Mouse (Mus musculus): ENCODE measurements at regions not wholly inside any gene's neighbourhood (a gene's known extent, or its start where the extent isn't known, plus 50 kb on each side); places are given as distances from the start of the nearest gene placed in this dataset.
A peak's percentile ranks its signal among the peaks of the same experiment; 100 is the strongest.

DNA sequence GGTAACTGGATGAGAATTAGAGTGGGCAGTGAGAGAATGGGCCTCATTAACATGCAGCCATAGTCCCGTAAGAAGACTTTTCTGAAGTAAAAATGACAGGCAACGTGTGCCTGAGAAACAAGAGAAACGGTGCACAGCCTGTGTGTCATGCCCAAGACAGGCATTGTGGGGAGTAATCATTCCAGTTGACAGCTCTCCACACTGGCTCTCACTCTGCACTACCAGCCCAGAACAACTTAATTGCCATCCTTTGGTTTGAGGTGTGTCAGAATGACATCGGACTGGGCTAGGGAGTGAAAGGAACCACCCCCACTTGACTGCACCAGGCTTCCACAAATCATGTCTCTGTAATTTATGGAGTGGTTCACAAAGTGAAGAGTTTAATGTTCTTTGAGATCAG, 1104.9 kb downstream of the Pcdh7 start:
- 70% methylated on average over 4 of the region's 4 CpGs for WGBS
- no peak overlapping the region for H3K4me3 ChIP-seq (ENCODE audit: low read depth, low read length)
- no peak for TF ChIP-seq CTCF (IDR thresholded peaks at IDR 0.05; ENCODE audit: low read depth)
- H3K9ac ChIP-seq (ENCODE audit: low read depth, low read length): no peak overlapping the region
- H3K36me3 ChIP-seq (ENCODE audit: control insufficient read depth, insufficient read depth): no peaks in the 10 kb centered on the region
- no peaks in the 10 kb centered on the region for H3K9me3 ChIP-seq (ENCODE audit: control insufficient read depth)
- H3K4me1 ChIP-seq (replicated peaks; ENCODE audit: control insufficient read depth, insufficient read depth, low read length): no peaks in the 10 kb centered on the region
- H3K27ac ChIP-seq (ENCODE audit: low read depth, low read length): no peak overlapping the region
- no peak for ATAC-seq
- no peak overlapping the region for H3K4me2 ChIP-seq (replicated peaks; ENCODE audit: low read depth)
- no peaks in the 10 kb centered on the region for H3K27me3 ChIP-seq (replicated peaks; ENCODE audit: control insufficient read depth, insufficient read depth, low read length)

DNA sequence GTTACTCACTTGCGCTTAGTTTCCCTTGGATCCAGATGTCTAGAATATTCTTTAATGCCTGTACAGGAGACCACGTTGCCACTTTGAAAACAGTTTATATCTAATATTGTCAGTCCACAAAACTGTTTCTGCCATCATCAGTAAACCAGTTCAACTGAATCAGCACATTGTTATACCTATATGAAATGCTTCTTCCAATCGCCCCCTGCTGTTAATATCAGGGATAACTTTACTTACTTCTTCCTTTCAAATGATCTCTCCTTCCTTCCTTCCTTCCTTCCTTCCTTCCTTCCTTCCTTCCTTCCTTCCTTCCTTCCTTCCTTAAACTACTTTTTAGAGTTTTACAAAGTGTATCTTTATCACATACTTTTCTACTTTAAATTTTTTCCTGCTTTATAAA, 1108.2 kb downstream of the Pcdh7 start:
- Histone ChIP-seq H3K9ac (ENCODE audit: low read depth, low read length) (no peak overlapping the region), H3K4me2 (replicated peaks; ENCODE audit: low read depth) (no peak overlapping the region), H3K27me3 (replicated peaks; ENCODE audit: control insufficient read depth, insufficient read depth, low read length) (no peaks in the 10 kb centered on the region), H3K4me1 (replicated peaks; ENCODE audit: control insufficient read depth, insufficient read depth, low read length) (no peaks in the 10 kb centered on the region), H3K27ac (ENCODE audit: low read depth, low read length) (no peak overlapping the region), H3K4me3 (ENCODE audit: low read depth, low read length) (no peak overlapping the region), H3K36me3 (ENCODE audit: control insufficient read depth, insufficient read depth) (no peaks in the 10 kb centered on the region), H3K9me3 (ENCODE audit: control insufficient read depth) (no peaks in the 10 kb centered on the region)
- no peak for ATAC-seq
- peak; percentile 60 for TF ChIP-seq CTCF (IDR thresholded peaks at IDR 0.05; ENCODE audit: low read depth)
- WGBS: 47% methylated on average over 3 of the region's 3 CpGs

DNA sequence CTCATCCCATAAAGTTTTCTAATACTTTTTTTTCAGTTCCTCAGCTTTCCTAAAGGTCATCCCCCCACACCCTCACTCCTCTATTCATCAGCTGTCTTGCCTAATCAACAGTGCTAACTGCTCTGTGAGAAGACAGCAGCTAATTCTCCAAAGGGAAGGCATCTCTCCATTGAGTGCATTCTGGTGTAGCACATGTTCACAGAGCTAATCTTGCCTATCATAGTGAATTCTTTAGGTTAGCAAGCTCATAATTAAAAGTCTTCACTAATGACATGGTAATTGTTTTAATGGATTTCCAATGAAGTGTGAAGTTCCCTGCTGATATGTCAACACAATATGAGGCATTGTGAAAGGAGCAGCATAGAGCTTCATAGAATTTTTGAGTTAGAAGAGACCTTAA, 1129.2 kb downstream of the Pcdh7 start:
- Histone ChIP-seq H3K27me3 (replicated peaks; ENCODE audit: control insufficient read depth, insufficient read depth, low read length) (no peaks in the 10 kb centered on the region), H3K27ac (ENCODE audit: low read depth, low read length) (no peak overlapping the region), H3K9ac (ENCODE audit: low read depth, low read length) (no peak overlapping the region), H3K36me3 (ENCODE audit: control insufficient read depth, insufficient read depth) (no peaks in the 10 kb centered on the region), H3K4me1 (replicated peaks; ENCODE audit: control insufficient read depth, insufficient read depth, low read length) (no peaks in the 10 kb centered on the region), H3K4me2 (replicated peaks; ENCODE audit: low read depth) (no peak overlapping the region), H3K4me3 (ENCODE audit: low read depth, low read length) (no peak overlapping the region), H3K9me3 (ENCODE audit: control insufficient read depth) (no peaks in the 10 kb centered on the region)
- ATAC-seq: no peak
- no peak for TF ChIP-seq CTCF (IDR thresholded peaks at IDR 0.05; ENCODE audit: low read depth)

DNA sequence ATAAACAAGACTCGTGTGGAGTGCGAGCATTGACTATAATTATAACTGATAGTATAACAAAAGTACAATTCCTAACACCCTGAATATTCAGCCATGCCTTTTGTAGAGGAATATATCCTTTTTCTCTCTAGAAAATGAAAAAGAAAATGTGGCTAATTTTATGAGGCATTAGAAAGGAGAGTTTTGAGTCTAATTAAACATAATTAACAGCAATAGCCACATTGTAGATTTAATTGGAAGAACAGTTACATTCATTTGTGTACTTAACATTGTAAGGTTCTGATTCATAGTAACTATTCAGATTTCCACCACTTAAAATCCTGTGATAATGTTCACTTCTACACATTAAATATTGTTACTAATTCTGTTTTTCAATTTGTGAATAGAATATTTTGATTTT, 1140.2 kb downstream of the Pcdh7 start:
- H3K27ac ChIP-seq (ENCODE audit: low read depth, low read length): no peak overlapping the region
- no peak for TF ChIP-seq CTCF (IDR thresholded peaks at IDR 0.05; ENCODE audit: low read depth)
- H3K36me3 ChIP-seq (ENCODE audit: control insufficient read depth, insufficient read depth): no peaks in the 10 kb centered on the region
- no peaks in the 10 kb centered on the region for H3K4me1 ChIP-seq (replicated peaks; ENCODE audit: control insufficient read depth, insufficient read depth, low read length)
- ATAC-seq: no peak
- no peak overlapping the region for H3K9ac ChIP-seq (ENCODE audit: low read depth, low read length)
- H3K4me3 ChIP-seq (ENCODE audit: low read depth, low read length): no peak overlapping the region
- H3K9me3 ChIP-seq (ENCODE audit: control insufficient read depth): no peaks in the 10 kb centered on the region
- no peaks in the 10 kb centered on the region for H3K27me3 ChIP-seq (replicated peaks; ENCODE audit: control insufficient read depth, insufficient read depth, low read length)
- 79% methylated on average over 2 of the region's 2 CpGs for WGBS
- no peak overlapping the region for H3K4me2 ChIP-seq (replicated peaks; ENCODE audit: low read depth)

DNA sequence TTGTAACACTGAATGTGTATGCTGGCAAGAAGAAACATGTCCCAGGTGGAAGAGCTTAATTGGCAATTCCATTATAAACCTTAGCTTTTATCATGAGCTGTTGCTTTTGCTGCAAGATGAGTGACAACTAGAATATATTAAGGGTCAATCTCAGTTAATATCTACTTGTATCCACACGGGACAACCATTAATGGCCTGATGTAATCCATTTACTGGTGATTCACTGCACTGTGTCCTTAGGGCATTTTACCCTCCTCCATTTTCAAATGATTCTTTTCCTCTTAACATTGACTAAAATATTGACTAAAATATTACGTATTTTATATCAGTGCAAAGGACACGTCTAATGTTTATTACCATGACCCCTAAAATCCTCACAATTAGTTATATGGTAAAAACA, 1175.7 kb downstream of the Pcdh7 start:
- Histone ChIP-seq H3K4me1 (replicated peaks; ENCODE audit: control insufficient read depth, insufficient read depth, low read length) (no peaks in the 10 kb centered on the region), H3K27ac (ENCODE audit: low read depth, low read length) (no peak overlapping the region), H3K9ac (ENCODE audit: low read depth, low read length) (no peak overlapping the region), H3K4me2 (replicated peaks; ENCODE audit: low read depth) (no peak overlapping the region), H3K9me3 (ENCODE audit: control insufficient read depth) (no peaks in the 10 kb centered on the region), H3K36me3 (ENCODE audit: control insufficient read depth, insufficient read depth) (no peaks in the 10 kb centered on the region), H3K27me3 (replicated peaks; ENCODE audit: control insufficient read depth, insufficient read depth, low read length) (no peaks in the 10 kb centered on the region), H3K4me3 (ENCODE audit: low read depth, low read length) (no peak overlapping the region)
- no peak for ATAC-seq
- WGBS: 74% methylated on average over 3 of the region's 3 CpGs
- TF ChIP-seq CTCF (IDR thresholded peaks at IDR 0.05; ENCODE audit: low read depth): no peak

DNA sequence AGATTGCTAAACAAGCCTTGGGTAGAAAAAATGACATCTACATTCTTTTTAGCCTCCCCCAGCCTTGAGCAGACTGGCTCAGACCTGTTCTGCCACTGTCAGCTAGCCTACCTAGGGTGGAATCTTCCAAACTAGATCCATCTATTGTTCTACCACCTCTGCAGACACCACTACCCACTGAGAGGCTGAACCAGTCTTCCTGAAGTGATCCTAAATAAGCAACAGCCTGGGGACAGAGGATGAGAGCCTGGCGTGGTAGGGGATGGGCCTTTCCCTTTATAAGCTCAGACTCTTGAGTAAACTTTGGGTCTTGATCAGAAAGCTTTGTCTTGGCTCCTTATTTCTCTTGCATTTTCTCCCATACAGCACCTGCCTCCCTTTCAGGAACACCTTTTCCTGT, 1223.7 kb downstream of the Pcdh7 start:
- no peak for ATAC-seq
- Histone ChIP-seq H3K9ac (ENCODE audit: low read depth, low read length) (no peak overlapping the region), H3K4me3 (ENCODE audit: low read depth, low read length) (no peak overlapping the region), H3K27ac (ENCODE audit: low read depth, low read length) (no peak overlapping the region), H3K36me3 (ENCODE audit: control insufficient read depth, insufficient read depth) (no peaks in the 10 kb centered on the region), H3K27me3 (replicated peaks; ENCODE audit: control insufficient read depth, insufficient read depth, low read length) (no peaks in the 10 kb centered on the region), H3K4me2 (replicated peaks; ENCODE audit: low read depth) (no peak overlapping the region), H3K4me1 (replicated peaks; ENCODE audit: control insufficient read depth, insufficient read depth, low read length) (no peaks in the 10 kb centered on the region), H3K9me3 (ENCODE audit: control insufficient read depth) (no peaks in the 10 kb centered on the region)
- WGBS: 61% methylated on average over 1 of the region's 1 CpGs
- no peak for TF ChIP-seq CTCF (IDR thresholded peaks at IDR 0.05; ENCODE audit: low read depth)

DNA sequence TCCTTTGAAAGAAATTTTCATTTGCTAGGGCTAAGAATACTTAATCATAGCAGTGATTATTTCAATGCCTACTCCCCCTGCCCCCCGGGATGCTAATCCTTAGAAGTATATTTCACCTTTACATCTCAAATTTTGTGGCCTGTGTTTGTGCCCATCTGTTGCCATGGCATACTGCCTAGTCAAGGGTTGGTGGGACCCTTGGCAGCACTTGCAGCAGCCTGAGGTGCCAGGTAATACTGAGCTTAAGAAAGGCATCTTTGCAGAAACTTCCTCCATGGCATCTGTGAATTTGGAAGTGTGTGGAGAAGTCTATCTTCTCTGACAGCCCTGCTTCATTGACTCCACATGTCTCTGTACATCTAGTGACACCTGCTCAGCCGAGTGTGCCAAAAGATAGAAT, 1257.5 kb downstream of the Pcdh7 start:
- no peak for ATAC-seq
- H3K9me3 ChIP-seq (ENCODE audit: control insufficient read depth): no peaks in the 10 kb centered on the region
- 85% methylated on average over 2 of the region's 2 CpGs for WGBS

More for the DNA sequence above, 1257.5 kb downstream of the Pcdh7 start:
- no peaks in the 10 kb centered on the region for H3K36me3 ChIP-seq (ENCODE audit: control insufficient read depth, insufficient read depth)
- no peak overlapping the region for H3K4me3 ChIP-seq (ENCODE audit: low read depth, low read length)
- H3K27ac ChIP-seq (ENCODE audit: low read depth, low read length): no peak overlapping the region
- H3K27me3 ChIP-seq (replicated peaks; ENCODE audit: control insufficient read depth, insufficient read depth, low read length): no peaks in the 10 kb centered on the region
- TF ChIP-seq CTCF (IDR thresholded peaks at IDR 0.05; ENCODE audit: low read depth): no peak
- H3K9ac ChIP-seq (ENCODE audit: low read depth, low read length): no peak overlapping the region
- no peak overlapping the region for H3K4me2 ChIP-seq (replicated peaks; ENCODE audit: low read depth)
- H3K4me1 ChIP-seq (replicated peaks; ENCODE audit: control insufficient read depth, insufficient read depth, low read length): no peaks in the 10 kb centered on the region

Measured in intestine, postnatal 0 days (tissue).